Mouse (Mus musculus): Measurements from ENCODE around the gene Gm2888. TPM values are rescaled to one million over a fixed set of nuclear protein-coding genes. Genes with fewer than 3 reads are reported as not detected.
"Not testable (repeated sequence)": the region's sequence is repeated elsewhere in the genome, so short reads cannot be mapped to it uniquely, and the experiment has no call there.

The Gm2888 gene
- total RNA-seq (2021), result not detected
- long read RNA-seq, experiment 1, result 0 reads
- long read RNA-seq, experiment 2, result 0 reads

DNA sequence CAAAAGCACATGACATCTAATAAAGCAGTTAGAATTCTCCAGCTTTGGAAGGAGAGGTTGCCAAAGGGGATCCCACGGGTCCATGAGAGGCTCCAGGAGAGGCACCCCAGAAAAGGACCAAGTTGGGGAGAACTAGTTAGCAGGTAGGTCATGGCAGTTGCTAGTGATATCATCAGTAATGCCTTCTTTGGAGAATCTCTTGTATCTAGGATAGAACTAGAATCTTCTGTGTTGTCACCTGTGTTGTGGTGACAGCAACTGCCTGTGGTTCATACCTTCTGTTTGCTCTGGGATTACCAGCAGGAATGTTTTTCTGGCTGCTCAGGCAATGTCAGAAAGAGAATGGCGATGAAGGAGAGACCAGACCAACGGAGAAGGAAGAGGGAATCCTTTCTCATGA is at the start of gene Gm2888:
Gm2888 (plus strand) TSS at position 301 of the 400 bp plus-strand sequence.
- not testable (repeated sequence) for DNase-seq (ENCODE audit: low spot score in 2 of 2)

- DNase-seq (ENCODE audit: low spot score in 2 of 2), result not testable (repeated sequence)
These were observed 19.1 kb downstream of the Gm2888 start, which contains the start of gene Gm2897 for GRCm38 (mm10) chr14:3048727-3049512. Gene Gm2897 (plus strand): TSS chr14:3049285.

DNA sequence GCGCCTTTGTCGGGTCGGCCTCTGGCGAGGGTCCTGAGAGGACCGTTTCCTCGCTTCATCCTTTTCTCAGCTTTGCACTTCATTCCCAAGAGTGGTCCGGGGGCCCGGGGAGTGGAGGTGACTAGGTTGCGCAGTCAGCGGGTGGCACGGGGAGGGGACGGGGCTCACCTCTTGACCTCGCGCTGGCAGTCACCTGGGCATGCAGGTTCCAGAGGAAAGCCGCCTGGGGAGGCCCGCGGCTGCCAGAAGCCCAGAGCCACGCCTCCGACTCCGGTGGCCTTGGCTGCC is 19.7 kb downstream of the Gm2888 start:
- not testable (repeated sequence) for DNase-seq (ENCODE audit: low spot score in 2 of 2)

DNA sequence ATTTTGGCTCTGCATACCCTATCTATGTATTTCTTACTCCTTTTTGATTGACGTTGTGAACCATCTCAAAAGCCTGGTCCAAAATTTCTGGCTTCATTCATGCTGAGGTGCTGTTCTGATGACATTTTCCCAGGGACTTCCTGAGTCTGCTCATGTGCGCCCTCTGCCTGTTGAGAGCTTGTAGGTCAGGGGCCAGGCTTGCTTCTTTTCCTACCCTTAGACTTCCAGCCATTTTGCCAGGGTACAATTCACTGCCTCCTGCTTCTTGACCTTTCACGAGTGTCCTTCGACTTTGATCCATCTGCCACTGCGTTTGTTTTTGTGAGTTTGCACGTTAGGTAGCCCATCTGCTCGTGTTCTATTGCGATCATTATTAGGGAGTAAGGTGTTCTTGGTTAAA is 20.3 kb downstream of the Gm2888 start:
- DNase-seq (ENCODE audit: low spot score in 2 of 2), result not testable (repeated sequence)

Other genes starting within 250 kb of the Gm2888 start
- under 1 TPM; 0.59 to 0.99 TPM for gene Gm2897, start 19.3 kb downstream of the Gm2888 start, total RNA-seq (2021)
- not detected for gene Gm10340, start 104.0 kb downstream of the Gm2888 start, total RNA-seq (2021)
- gene Gm5795, start 158.3 kb downstream of the Gm2888 start, total RNA-seq (2021), result not detected
- gene D830030K20Rik, start 178.5 kb downstream of the Gm2888 start, total RNA-seq (2021), result 1 to 10 TPM; 1.1 to 1.6 TPM

Data from adrenal gland, postnatal 4 days (tissue).